Mouse (Mus musculus) megakaryocyte, embryonic 14.5 days (primary cell): Measurements from ENCODE around the gene Cdc6.

Source experiments
- FLI1 ChIP-seq: IDR thresholded peaks from 2 replicates; pipeline ENCODE4 v1.6.1; 2012; ENCODE audit warnings: low read length, inconsistent platforms, mixed read lengths
- GATA1 ChIP-seq: IDR thresholded peaks from 3 replicates; pipeline ENCODE4 v1.6.1; 2012; ENCODE audit warnings: mixed read lengths, low read length, inconsistent platforms, borderline replicate concordance

DNA sequence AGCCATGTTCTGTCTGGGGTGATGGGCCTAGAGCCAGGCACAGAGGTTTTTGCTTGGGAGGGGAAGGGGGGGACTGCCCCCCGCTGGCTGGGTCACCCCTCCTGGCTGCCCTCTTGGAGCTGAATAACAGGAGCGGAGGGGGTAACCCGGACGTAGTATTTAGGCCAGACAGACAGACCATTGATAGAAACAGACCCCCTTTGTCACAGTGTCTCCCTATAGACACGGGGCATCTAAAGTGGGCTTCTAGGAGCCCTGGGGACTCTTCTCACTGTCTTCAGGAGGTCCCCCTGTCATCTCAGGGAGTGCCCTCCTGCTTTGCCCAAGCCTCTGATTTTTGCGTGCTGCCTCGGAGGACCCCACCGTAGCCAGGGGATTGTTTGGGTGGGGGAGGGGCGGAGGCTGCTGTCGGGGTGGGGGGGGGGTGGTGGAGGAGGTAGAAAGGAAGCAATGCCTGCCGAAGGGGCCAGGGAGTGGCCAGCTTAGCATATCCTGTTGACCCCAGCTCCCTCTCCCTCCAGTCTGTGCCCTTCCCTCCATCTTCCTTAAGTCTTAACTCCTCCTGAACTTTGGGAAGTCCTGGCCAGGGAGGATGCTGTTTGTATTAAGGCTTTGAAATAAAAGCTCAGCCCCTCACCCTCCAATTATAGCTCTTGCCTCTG lies 57.9 kb downstream of the Cdc6 start:
- TF ChIP-seq FLI1 (no peak), GATA1 (no peak)
